Mouse (Mus musculus) myocyte (in vitro differentiated cells): ENCODE results near the gene Ctsf.
"Not testable (repeated sequence)": the region's sequence is repeated elsewhere in the genome, so short reads cannot be mapped to it uniquely, and the experiment has no call there.

Experiments used
- MAX ChIP-seq: IDR thresholded peaks from one replicate; pipeline ENCODE4 v1.6.1; 2011; ENCODE audit warnings: low read depth, mild to moderate bottlenecking, control low read depth
- MYOD1 ChIP-seq, 3 experiments: IDR thresholded peaks; one replicate each; pipeline ENCODE4 v1.6.1; 2011; ENCODE audit warnings: control low read depth in 2 of 3, low read depth in 2 of 3, mild to moderate bottlenecking in 2 of 3, moderate library complexity in 1 of 3; ENCODE audit not compliant: insufficient read length in 2 of 3, control insufficient read depth in 1 of 3
- POLR2A ChIP-seq: IDR thresholded peaks from one replicate; pipeline ENCODE4 v1.6.1; 2011; ENCODE audit warnings: low read depth, mild to moderate bottlenecking, control low read depth, moderate library complexity; ENCODE audit not compliant: insufficient read length
- POLR2AphosphoS2 ChIP-seq: IDR thresholded peaks from one replicate; pipeline ENCODE4 v1.6.1; 2011; ENCODE audit warnings: low read depth, control low read depth; ENCODE audit not compliant: insufficient read length
- TCF12 ChIP-seq: IDR thresholded peaks from one replicate; pipeline ENCODE4 v1.6.1; 2011; ENCODE audit warnings: mild to moderate bottlenecking, control low read depth; ENCODE audit not compliant: poor library complexity, insufficient read depth, severe bottlenecking
- TCF3 ChIP-seq: IDR thresholded peaks from one replicate; pipeline ENCODE4 v1.6.1; 2011; ENCODE audit warnings: low read depth, control low read depth; ENCODE audit not compliant: insufficient read length

GRCm38 (mm10) chr19:4812334-4812949 is 42.5 kb upstream of the Ctsf start:
- not testable (repeated sequence) for TF ChIP-seq POLR2A; MYOD1 (IDR thresholded peaks at IDR 0.05; ENCODE audit: control insufficient read depth in 1 of 3, insufficient read length in 2 of 3, low read depth in 2 of 3); MAX; TCF3; TCF12; POLR2AphosphoS2
